17 mouse cellular contexts compared by ENCODE assay signal in the genomic region with DNA sequence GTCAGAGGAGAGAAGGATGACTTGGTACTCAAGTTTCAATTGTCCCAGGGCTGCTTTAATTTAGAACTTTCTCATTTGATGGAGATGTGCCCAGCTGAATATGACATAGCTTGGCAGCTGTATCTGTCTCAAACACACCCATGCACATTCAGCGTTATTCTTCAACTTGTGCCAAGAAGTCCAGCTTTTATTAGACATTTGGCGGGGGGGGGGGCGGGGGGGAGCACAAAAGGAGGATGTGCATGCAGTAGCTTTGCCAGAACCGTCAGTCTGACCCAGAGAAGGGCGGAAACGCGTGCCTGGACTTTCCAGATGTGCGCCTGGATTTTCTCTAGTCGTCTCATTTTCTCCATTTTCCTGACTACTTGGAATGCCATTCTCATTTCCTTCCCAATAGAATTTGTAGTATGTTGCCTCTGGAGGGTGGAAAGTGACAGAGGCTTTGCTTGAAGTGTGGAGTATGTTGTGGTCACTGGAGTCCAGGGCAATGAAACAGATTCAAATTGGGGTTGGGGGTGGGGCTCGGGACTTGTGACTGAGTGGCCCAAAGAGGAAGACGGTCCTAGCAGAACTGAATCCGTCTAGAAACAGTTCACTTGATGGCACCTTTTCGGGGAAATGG. TPM values are rescaled to one million over a fixed set of nuclear protein-coding genes. Genes with fewer than 3 reads are reported as not detected.
DNase-seq lines count a peak whose midpoint lies in the region; ATAC-seq and TF ChIP-seq lines count a peak whose summit lies in the region.
"Had no signal": no experiment of that assay in that cellular context is flagged by ENCODE, and none has a peak within 500 bp of the region (broad histone marks: within the 10 kb centered on the region; RNA-seq: fewer than 3 reads in every experiment).

No protein-coding gene starts in this region.

- no peaks in the 10 kb centered on the region for H3K36me3 ChIP-seq in kidney, adult 2 months (ENCODE audit: control insufficient read depth, insufficient read depth, low read length)
- no peaks in the 10 kb centered on the region for H3K36me3 ChIP-seq in hindbrain, embryonic 12.5 days
- H3K36me3 ChIP-seq: forebrain, embryonic 12.5 days; hindbrain, embryonic 15.5 days; neural tube, embryonic 15.5 days had no signal

- 54% methylated on average over 13 of the region's 13 CpGs for WGBS in kidney, adult 2 months
- 79% methylated on average over 13 of the region's 13 CpGs for WGBS in hindbrain, embryonic 12.5 days

- H3K27ac ChIP-seq in kidney, adult 2 months (ENCODE audit: insufficient read depth, low read depth, low read length) = no peak overlapping the region
- no peak overlapping the region for H3K27ac ChIP-seq in hindbrain, embryonic 12.5 days
- H3K27ac ChIP-seq: forebrain, embryonic 12.5 days; hindbrain, embryonic 15.5 days; macrophage had no signal

- H3K4me1 ChIP-seq in kidney, adult 2 months (ENCODE audit: control insufficient read depth, insufficient read depth, low read length) = no peaks in the 10 kb centered on the region
- peaks cover 5% of the 10 kb centered on the region; the same call in 1 of the 2 replicates for H3K4me1 ChIP-seq in hindbrain, embryonic 12.5 days
- H3K4me1 ChIP-seq: forebrain, embryonic 12.5 days had no signal

- no peak for ATAC-seq in hindbrain, embryonic 12.5 days (ENCODE audit: low FRiP score)
- ATAC-seq: CD4-positive, CD25-positive, alpha-beta regulatory T cell, adult 4 months had no signal

- no peaks in the 10 kb centered on the region for H3K27me3 ChIP-seq in kidney, adult 2 months (replicated peaks; ENCODE audit: control insufficient read depth, insufficient read depth, low read length)
- no peaks in the 10 kb centered on the region for H3K27me3 ChIP-seq in hindbrain, embryonic 12.5 days
- H3K27me3 ChIP-seq: forebrain, embryonic 12.5 days; hindbrain, embryonic 15.5 days; neural tube, embryonic 15.5 days had no signal

- peak; percentile 4 for DNase-seq in kidney, adult 2 months
- DNase-seq in kidney, adult 18-20 months = no peak
- peak; percentile 42 for DNase-seq in lung, postnatal 10 days
- DNase-seq in lung, adult 18-20 months = no peak
- peak; percentile 37 for DNase-seq in gastrocnemius, postnatal 14 days
- DNase-seq in yolk sac, embryonic 10.5 days (ENCODE audit: low spot score) = peak; percentile 26
- DNase-seq in layer of hippocampus, adult 9-10 months (ENCODE audit: low spot score) = no peak
- DNase-seq: adrenal gland, postnatal 10 days; cerebellum, adult 11-12 months; thymus, postnatal 25 days had no signal

- intact Hi-C loops in gastrocnemius, postnatal 14 days (cut with DNase I; ENCODE audit: low total_unique reads) = no loop called here

- no peak overlapping the region for H3K4me2 ChIP-seq in hindbrain, embryonic 12.5 days (replicated peaks)
- H3K4me2 ChIP-seq: forebrain, embryonic 12.5 days; hindbrain, embryonic 15.5 days; neural tube, embryonic 15.5 days had no signal

- H3K9ac ChIP-seq in hindbrain, embryonic 12.5 days = no peak overlapping the region
- H3K9ac ChIP-seq: forebrain, embryonic 12.5 days; hindbrain, embryonic 15.5 days; neural tube, embryonic 15.5 days had no signal

- no peak for TF ChIP-seq CTCF in kidney, adult 2 months (conservative IDR thresholded peaks at IDR 0.05; ENCODE audit: insufficient read depth, insufficient read length, low read depth, low read length)

- H3K9me3 ChIP-seq in hindbrain, embryonic 12.5 days (replicated peaks) = no peaks in the 10 kb centered on the region
- H3K9me3 ChIP-seq: forebrain, embryonic 12.5 days; hindbrain, embryonic 15.5 days; neural tube, embryonic 15.5 days had no signal

- TF ChIP-seq POLR2A in kidney, adult 2 months (IDR thresholded peaks at IDR 0.05; ENCODE audit: low read depth, low read length) = no peak

- H3K4me3 ChIP-seq in kidney, adult 2 months (ENCODE audit: insufficient read depth, low read depth, low read length) = no peak overlapping the region
- no peak overlapping the region for H3K4me3 ChIP-seq in hindbrain, embryonic 12.5 days
- H3K4me3 ChIP-seq: forebrain, embryonic 12.5 days; hindbrain, embryonic 15.5 days; neural tube, embryonic 15.5 days had no signal

RNA-seq across cellular contexts. Expression of a gene that starts 24.3 kb away (rescaled TPM):
- polyA plus RNA-seq in kidney, adult 2 months (2012; rRNA removed) = 0.88 and 1.1 TPM in 2 replicates
- total RNA-seq in gastrocnemius, postnatal 14 days (2021) = 1 to 10 TPM; 1.6 to 1.8 TPM
- polyA plus RNA-seq in hindbrain, embryonic 12.5 days (2016; fragmentation: Nextera tagmentation; extraction: Ambion mirVana) = 36.7 and 37.9 TPM in 2 replicates
- total RNA-seq: granulocyte monocyte progenitor cell, adult 5-6 weeks had no signal
- polyA plus RNA-seq: CD4-positive, CD25-positive, alpha-beta regulatory T cell, adult 4 months; macrophage had no signal

Comparison
In these comparisons a context has a peak if more than half of its experiments do, and no peak if none do; other contexts are left out.
1. DNase-seq: peak in kidney, adult 2 months (single experiment), lung, postnatal 10 days (single experiment), gastrocnemius, postnatal 14 days (single experiment) and yolk sac, embryonic 10.5 days (single experiment); none in kidney, adult 18-20 months (single experiment), lung, adult 18-20 months (0 of 2) and layer of hippocampus, adult 9-10 months (single experiment).
2. RNA of a gene that starts 24.3 kb away (polyA plus RNA-seq): 36.7 to 37.9 TPM in hindbrain, embryonic 12.5 days; 0.88 to 1.1 TPM in kidney, adult 2 months; every median in the first group is over 10 times any median in the second.